Mouse (Mus musculus) adrenal gland, postnatal 10 days (tissue): ENCODE measurements around the gene Rab3d. TPM values are rescaled to one million over a fixed set of nuclear protein-coding genes. Genes with fewer than 3 reads are reported as not detected.
"Not testable (repeated sequence)": the region's sequence is repeated elsewhere in the genome, so short reads cannot be mapped to it uniquely, and the experiment has no call there.

Experiments
- DNase-seq: peaks from one replicate; pipeline ENCODE4 v3.0.0; 2021; ENCODE audit warnings: mixed read lengths
- total RNA-seq, 2 experiments: library from RNA; stranded (reverse); gene quantifications; 2 replicates each; pipeline ENCODE4 v1.2.3; 2021

The Rab3d gene
- total RNA-seq, 2 experiments from 2014 or later = 37.2 to 45.4 TPM

DNA sequence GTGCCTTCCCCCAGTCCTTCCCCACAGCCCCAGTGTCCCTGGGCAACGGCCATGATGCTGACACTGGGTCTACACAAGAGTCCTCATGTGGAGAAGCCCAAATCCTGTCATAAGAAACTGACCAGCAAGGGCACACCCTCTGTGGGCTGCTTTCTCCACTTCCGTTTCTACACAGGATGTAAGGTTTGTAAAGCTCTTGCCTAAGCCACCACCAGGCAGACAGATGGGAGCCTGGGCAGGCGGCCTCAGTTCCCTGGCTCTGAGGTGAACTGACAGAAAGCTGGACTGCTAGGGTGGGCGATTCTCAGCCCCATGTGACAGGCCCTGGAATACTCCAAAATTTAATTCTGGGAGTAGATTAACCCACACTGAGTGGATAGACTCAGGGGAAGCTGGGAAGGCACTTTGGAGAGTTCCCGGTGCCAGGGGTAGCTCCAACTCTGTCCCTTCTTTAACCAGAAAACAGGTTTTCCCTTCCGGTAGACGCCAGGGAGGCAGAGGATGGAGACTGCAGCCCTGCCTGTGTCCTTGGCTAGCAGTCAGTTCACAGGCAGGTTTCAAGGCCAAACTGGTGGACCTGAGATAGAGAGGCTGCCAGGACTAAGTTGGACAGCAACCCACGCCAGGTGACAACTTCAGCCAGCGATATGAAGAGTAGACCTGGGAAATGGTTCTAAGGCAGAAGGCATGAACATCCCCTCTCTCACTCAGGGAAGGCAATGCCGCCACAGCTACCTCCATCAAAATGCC, 8.3 kb downstream of the Rab3d start:
- no peak for DNase-seq

DNA sequence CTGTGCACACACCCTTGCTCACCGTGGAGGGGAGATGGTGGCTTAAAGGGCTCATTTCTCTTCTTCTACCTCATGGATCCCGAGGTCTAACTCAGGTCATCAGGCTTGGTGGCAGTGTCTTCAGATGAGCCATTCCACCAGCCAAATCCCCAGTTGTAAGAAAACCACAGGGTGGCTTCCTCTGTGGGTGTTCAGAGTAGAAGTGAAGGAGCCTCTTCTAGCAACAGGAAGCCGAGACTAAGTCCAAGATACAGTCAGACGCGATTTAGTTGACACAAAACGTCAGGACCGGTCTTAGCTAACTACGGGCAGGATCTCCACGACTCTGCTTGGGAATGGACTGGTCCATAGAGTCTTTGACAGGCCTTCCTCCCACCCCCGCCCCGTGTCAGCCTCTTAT, 9.8 kb downstream of the Rab3d start:
- no peak for DNase-seq

GRCm38 (mm10) chr9:21904031-21904430, 14.0 kb downstream of the Rab3d start:
- no peak for DNase-seq

DNA sequence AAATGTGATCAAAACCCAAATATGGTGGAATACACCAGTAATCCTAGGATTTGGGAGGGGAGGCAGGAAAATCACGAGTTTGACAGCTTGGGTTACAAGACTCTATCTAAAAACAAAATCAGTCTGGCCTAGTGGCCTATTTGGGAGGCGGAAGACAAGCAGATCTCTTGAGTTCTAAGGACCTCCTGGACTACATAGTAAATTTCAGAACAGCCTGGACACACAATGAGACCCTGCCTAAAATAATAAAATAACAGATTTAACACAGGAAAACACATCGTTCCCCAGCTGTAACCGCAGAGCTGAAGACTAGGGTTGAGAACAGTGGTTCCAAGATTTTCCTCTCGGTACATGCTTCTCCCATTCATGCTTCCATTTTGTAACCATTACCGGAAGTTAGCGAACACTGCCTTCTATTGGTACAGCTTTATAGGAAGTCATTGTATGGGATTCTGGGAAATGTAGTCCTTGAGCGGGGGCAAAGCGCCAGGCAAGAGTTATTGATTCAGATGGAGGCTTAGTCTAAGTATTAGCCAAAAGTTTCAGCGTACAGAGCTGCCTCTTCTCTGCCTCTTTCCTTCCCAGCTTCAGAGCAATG, 16.7 kb downstream of the Rab3d start:
- DNase-seq = peak; percentile 79

DNA sequence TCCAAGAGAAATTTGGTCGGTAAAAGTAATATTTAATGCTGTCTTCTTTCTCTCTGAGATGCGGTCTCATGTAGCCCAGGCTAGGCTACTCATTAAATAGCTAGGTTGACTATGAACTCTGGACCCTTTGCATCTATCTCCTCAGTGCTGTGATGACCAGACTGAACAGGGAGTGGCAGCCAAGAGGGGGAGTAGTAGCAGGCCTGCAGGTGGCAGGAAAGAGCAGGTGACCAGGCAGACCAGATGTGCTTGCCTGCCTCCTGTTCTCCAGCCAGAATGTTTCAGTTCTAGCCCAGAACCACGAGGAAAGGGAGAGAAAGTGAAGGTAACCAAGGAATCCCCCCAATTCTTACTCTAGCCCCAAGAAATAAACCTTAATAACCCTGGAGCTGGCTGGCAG, 28.8 kb downstream of the Rab3d start:
- DNase-seq = no peak

DNA sequence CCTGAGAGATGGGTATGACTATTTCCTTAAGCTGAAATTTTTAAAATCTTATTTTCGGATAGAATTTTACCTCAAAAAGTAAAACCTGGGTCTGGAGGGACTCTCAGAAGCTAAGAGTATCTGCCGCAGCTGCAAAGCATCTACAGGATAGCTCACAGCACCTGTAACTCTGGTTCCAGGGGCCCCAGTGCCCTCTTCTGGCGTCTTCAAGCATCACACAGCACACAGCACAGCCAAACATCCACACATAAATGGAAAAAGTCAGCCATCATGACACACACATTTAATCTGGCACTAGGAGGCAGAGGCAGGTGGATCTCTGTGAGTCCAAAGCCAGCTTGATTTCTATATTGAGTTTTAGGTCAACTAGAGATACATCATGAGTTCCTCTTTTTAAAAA, 41.4 kb downstream of the Rab3d start:
- no peak for DNase-seq

GRCm38 (mm10) chr9:21872204-21872603, 45.8 kb downstream of the Rab3d start:
- peak; percentile 41 for DNase-seq

- peak; percentile 74 for DNase-seq
Observed at GRCm38 (mm10) chr9:21870879-21871524, 47.0 kb downstream of the Rab3d start.

- peak; percentile 75 for DNase-seq
Observed at GRCm38 (mm10) chr9:21869290-21869689, 48.7 kb downstream of the Rab3d start.

DNA sequence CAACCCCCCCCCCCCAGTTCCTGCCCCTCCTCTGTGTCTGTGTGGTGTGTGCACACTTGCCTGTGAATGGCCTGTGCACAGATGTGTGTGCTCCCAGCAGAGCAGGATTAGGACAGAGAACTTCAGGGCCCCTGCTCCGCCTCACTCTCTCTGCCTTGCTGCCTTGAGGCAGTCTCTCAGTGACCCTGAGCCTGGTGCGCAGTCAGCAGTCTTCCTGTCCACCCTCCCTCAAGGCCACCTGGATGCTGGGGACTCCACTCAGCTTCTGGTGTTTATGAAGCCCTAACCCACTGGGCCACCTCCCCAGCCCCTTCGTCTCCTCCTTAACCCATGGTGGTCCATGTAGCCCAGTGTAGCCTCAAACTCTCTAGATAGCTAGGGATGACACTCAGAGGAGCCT, 50.3 kb downstream of the Rab3d start:
- DNase-seq = peak; percentile 51

GRCm38 (mm10) chr9:21866641-21867040, 51.4 kb downstream of the Rab3d start:
- peak; percentile 41 for DNase-seq

DNA sequence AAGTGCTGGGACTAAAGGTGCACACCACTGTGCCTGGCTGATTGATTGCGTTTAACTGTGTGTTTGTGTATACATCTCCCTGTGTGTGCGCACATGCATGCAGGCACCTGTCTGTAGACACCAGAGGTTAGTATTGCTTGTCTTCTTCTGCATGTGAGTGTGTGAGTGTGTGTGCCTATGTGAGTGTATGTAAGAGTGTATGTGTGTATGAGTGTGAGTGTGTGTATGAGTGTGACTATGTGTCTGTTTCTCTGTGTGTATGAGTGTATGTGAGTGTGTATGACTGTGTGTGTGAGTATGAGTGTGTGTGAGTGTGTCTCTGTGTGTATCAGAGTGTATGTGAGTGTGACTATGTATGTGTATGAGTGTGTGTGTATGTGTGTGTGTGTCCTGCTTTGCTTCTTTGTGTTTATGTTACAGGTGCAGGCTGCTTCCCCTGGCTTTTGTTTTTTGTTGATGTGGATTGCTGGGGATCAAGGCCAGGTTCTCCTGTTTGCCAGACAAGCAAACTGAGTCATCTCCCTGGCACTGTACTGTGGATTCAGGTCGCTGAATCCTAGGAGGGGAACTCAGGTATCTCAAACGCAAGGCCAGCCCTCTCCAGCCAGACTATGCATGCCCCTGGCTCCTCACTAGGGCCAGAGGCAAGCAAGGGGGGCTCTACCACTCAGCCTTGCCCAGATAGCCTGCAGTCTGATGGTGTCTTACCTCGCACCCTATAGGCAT, 52.2 kb downstream of the Rab3d start:
- DNase-seq = no peak

GRCm38 (mm10) chr9:21862181-21862580, 55.8 kb downstream of the Rab3d start:
- no peak for DNase-seq

GRCm38 (mm10) chr9:21860349-21860748, 57.6 kb downstream of the Rab3d start:
- not testable (repeated sequence) for DNase-seq

DNA sequence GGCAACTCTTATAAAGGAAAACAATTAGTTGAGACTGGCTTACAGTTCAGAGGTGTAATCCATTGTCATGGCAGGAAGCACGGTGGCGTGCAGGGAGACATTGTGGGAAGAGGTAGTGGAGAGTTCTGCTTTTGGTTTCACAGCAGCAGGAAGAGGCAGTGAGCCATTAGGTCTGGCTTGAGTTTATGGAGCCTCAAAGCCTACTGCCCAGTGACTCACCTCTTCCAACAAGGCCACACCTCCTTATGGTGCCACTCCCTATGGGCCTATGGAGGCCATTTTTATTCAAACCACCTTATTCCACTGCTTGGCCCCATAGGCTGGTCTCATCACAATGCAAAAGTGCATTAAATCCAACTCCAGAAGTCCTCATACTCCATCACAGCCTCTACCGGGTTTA, 58.4 kb downstream of the Rab3d start:
- no peak for DNase-seq

DNA sequence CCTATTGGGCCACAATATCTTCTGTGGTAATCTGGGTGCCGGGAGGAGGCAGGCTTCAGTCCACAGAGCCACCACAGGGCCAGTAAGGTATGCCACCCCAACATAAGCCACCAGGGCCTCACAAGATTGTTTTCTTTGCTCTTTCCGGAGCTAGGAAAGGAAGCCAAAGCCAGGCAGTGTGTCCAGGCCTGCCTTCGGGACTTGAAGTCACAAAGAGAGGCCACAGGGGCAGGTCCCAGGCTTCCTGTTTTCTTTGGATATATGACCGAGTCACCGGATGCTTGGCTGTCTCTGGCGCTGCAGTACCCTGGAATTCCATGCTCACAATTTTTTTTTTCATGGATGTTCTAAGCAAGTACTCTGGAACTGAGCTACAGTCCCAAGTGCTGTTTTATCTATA, 59.9 kb downstream of the Rab3d start:
- peak; percentile 62 for DNase-seq

DNA sequence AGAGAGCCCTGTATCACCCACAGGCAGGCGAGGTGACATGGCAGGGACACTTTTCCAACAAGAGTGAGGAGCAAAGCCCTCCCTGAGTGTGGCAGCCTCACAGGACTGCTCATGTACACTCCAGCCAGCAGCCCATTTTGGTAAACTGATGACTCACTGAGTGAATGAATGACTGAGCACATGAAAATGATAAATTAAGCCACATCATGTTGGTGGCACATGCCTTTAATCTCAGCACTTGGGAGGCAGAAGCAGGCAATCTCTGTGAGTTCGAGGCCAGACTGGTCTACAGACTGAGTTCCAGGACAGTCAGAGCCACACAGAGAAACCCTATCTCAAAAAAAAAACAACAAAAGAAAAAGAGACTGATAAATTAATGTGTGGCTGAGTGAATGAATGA, 60.5 kb downstream of the Rab3d start:
- DNase-seq = no peak

Other genes starting within 250 kb of the Rab3d start
- 10 to 100 TPM; 21.6 to 41.6 TPM for gene Ldlr, start 194.7 kb downstream of the Rab3d start, total RNA-seq
- gene Spc24, start 157.9 kb downstream of the Rab3d start, total RNA-seq = 10 to 100 TPM; 12.6 to 14.3 TPM
- 10 to 100 TPM; 33.1 to 37.2 TPM for gene Kank2, start 119.4 kb downstream of the Rab3d start, total RNA-seq
- 10 to 100 TPM in 1 of 2 experiments, 1 to 10 TPM in 1; 7.6 to 17.9 TPM for gene Angptl8, start 82.7 kb downstream of the Rab3d start, total RNA-seq
- 10 to 100 TPM; 40.1 to 56.3 TPM for gene Dock6, start 65.6 kb downstream of the Rab3d start, total RNA-seq
- gene Ccdc159, start 9.3 kb upstream of the Rab3d start, total RNA-seq = 1 to 10 TPM; 5.6 to 8.8 TPM
- 100 to 1,000 TPM; 182 to 187 TPM for gene Tmem205, start 9.4 kb upstream of the Rab3d start, total RNA-seq
- 10 to 100 TPM; 21.9 to 22.3 TPM for gene Plppr2, start 18.8 kb upstream of the Rab3d start, total RNA-seq
- 10 to 100 TPM; 11.9 to 15.1 TPM for gene Swsap1, start 37.6 kb upstream of the Rab3d start, total RNA-seq
- 1 to 10 TPM; 7.0 to 9.1 TPM for gene Epor, start 45.3 kb upstream of the Rab3d start, total RNA-seq
- gene Rgl3, start 71.3 kb upstream of the Rab3d start, total RNA-seq = 10 to 100 TPM; 16.2 to 23.0 TPM
- under 1 TPM; 0.39 to 1.00 TPM for gene Ccdc151, start 84.4 kb upstream of the Rab3d start, total RNA-seq
- gene Prkcsh, start 84.6 kb upstream of the Rab3d start, total RNA-seq = 100 to 1,000 TPM; 116 to 119 TPM
- 1 to 10 TPM; 1.8 to 4.6 TPM for gene Elavl3, start 133.8 kb upstream of the Rab3d start, total RNA-seq
- not detected for gene Gm49318, start 153.1 kb upstream of the Rab3d start, total RNA-seq
- gene Zfp653, start 153.2 kb upstream of the Rab3d start, total RNA-seq = 10 to 100 TPM in 1 of 2 experiments, 1 to 10 TPM in 1; 9.7 to 11.8 TPM
- 10 to 100 TPM; 70.8 to 78.5 TPM for gene Ecsit, start 167.2 kb upstream of the Rab3d start, total RNA-seq
- 10 to 100 TPM in 1 of 2 experiments, 1 to 10 TPM in 1; 1.4 to 12.9 TPM for gene Cnn1, start 181.0 kb upstream of the Rab3d start, total RNA-seq
- gene Elof1, start 199.0 kb upstream of the Rab3d start, total RNA-seq = 10 to 100 TPM; 80.6 to 88.5 TPM
- 10 to 100 TPM; 28.0 to 74.3 TPM for gene Acp5, start 217.5 kb upstream of the Rab3d start, total RNA-seq
- gene Pigyl, start 238.7 kb upstream of the Rab3d start, total RNA-seq = 10 to 100 TPM; 46.4 to 54.9 TPM